Comparison of ENCODE assay signal across 8 mouse cellular contexts in the genomic region with DNA sequence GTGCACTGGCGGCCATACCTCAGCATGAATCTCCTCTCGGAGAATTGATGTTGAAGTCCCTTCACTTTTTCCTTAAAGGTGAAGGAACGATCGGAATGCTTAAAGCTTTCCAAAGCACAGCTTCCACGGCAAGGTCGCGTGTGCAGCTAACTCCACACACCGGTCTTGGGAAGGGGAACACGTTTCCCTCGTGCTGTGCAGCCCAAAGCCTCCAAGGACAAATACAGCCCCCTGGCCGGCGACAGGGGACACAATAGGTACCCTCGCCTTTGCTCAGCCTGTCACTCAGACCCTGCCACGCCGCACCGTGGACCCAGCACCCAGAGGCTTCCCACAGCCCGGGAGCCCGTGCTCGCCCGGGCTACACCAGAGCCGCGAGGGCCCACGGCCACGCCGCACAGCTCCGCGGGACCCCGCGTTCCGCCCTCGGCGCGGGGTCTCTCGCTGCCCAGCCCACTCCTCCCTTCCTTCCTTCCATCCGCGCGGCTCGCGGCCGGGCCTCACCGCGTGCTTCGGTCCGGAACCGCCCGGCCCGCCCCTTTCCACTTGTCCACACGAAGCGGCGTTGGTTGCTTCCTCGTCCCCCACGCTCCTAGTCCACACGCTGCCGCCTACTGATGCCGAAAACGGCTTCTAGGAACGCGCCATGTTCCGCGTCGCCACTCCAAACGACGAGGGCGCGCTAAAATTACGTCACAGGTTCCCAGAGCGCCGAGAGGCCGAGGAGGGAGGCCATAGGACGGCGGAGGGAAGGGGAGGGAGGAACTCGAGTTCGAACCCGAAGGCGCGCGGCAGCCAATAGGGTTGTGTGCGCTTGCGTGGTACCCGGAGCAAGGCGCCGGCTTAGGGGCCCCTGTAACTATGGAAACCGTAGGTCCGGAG. TPM values are rescaled to one million over a fixed set of nuclear protein-coding genes. Genes with fewer than 3 reads are reported as not detected.
A peak's percentile ranks its signal among the peaks of the same experiment; 100 is the strongest.
DNase-seq lines count a peak whose midpoint lies in the region; ATAC-seq lines count a peak whose summit lies in the region.

Gene Ipo11 (minus strand): TSS at position 703 of the 882 bp plus-strand sequence.

- WGBS in hindbrain, embryonic 14.5 days, result under 1% methylated on average over 83 of the region's 84 CpGs

- H3K4me1 ChIP-seq in hindbrain, embryonic 14.5 days (replicated peaks; ENCODE audit: control insufficient read depth, insufficient read depth, low read length), result peaks cover 6% of the 10 kb centered on the region

- ATAC-seq in hindbrain, embryonic 14.5 days (ENCODE audit: low FRiP score), result peak; percentile 98

- no peaks in the 10 kb centered on the region for H3K27me3 ChIP-seq in hindbrain, embryonic 14.5 days (ENCODE audit: control insufficient read depth, insufficient read depth, low read length)

- DNase-seq in R1 (ENCODE audit: low read depth, low spot score), result peak; percentile 97
- DNase-seq in cerebellum, postnatal 25 days, result peak; percentile 92 to 96
- peak; percentile 81 to 85 for DNase-seq in frontal cortex, postnatal 25 days (ENCODE audit: low spot score in 2 of 2)
- DNase-seq in hindbrain, embryonic 14.5 days (ENCODE audit: low spot score), result peak; percentile 99
- DNase-seq in layer of hippocampus, postnatal 36 days, result peak; percentile 90 to 91
- DNase-seq in lung, postnatal 36 days, result peak; percentile 94
- DNase-seq in retina, postnatal 1 day, result peak; percentile 98
- DNase-seq in urinary bladder, adult 18-20 months (ENCODE audit: low spot score in 2 of 2), result peak; percentile 74 to 81

- no peaks in the 10 kb centered on the region for H3K9me3 ChIP-seq in hindbrain, embryonic 14.5 days (ENCODE audit: control insufficient read depth, low read length)

- H3K4me3 ChIP-seq in hindbrain, embryonic 14.5 days (replicated peaks; ENCODE audit: low read length), result peak within 1 kb of the TSS; percentile 88

- H3K4me2 ChIP-seq in hindbrain, embryonic 14.5 days (replicated peaks), result peak within 1 kb of the TSS; percentile 62

- H3K36me3 ChIP-seq in hindbrain, embryonic 14.5 days (replicated peaks; ENCODE audit: control insufficient read depth, insufficient read depth), result no peaks in the 10 kb centered on the region

- peak within 1 kb of the TSS; percentile 88 for H3K9ac ChIP-seq in hindbrain, embryonic 14.5 days

- peak within 1 kb of the TSS; percentile 88 for H3K27ac ChIP-seq in hindbrain, embryonic 14.5 days

RNA-seq across cellular contexts. Expression of gene Ipo11, which starts in this region (rescaled TPM):
- 45.0 and 46.2 TPM in 2 replicates for polyA plus RNA-seq in hindbrain, embryonic 14.5 days (2014; fragmentation: Nextera tagmentation; extraction: Ambion mirVana)
- 10 to 100 TPM; 68.2 to 69.2 TPM for total RNA-seq in layer of hippocampus, postnatal 36 days (2021)

Comparison
In these comparisons a context has a peak if more than half of its experiments do, and no peak if none do; other contexts are left out.
1. Peak in every context shown above with its lines: DNase-seq, ATAC-seq, H3K4me3 ChIP-seq and H3K27ac ChIP-seq.